Mouse (Mus musculus): ENCODE data around the gene Fkbp9. TPM values are rescaled to one million over a fixed set of nuclear protein-coding genes. Genes with fewer than 3 reads are reported as not detected.

Fkbp9 gene
- polyA plus RNA-seq (2015; fragmentation: Nextera tagmentation; extraction: Ambion mirVana): 88.1 and 89.0 TPM in 2 replicates

GRCm38 (mm10) chr6:56831697-56832406 lies at the start of gene Fkbp9:
Gene Fkbp9, plus strand, starts transcription at chr6:56832059.
- peak; percentile 99 for ATAC-seq

GRCm38 (mm10) chr6:56783561-56784272 lies 48.1 kb upstream of the Fkbp9 start:
- Histone ChIP-seq H3K36me3 (ENCODE audit: control insufficient read depth, insufficient read depth, low read length) (peaks cover 19% of the 10 kb centered on the region), H3K4me1 (ENCODE audit: control insufficient read depth, insufficient read depth, low read length) (peaks cover 20% of the 10 kb centered on the region), H3K27me3 (replicated peaks; ENCODE audit: control insufficient read depth, insufficient read depth, low read length) (no peaks in the 10 kb centered on the region), H3K9me3 (ENCODE audit: control insufficient read depth, low read length) (0 out of 2 replicates have a peak, but pooled peaks cover 3% of the 10 kb centered on the region), H3K4me2 (ENCODE audit: low read depth, low read length) (peak overlapping the region; percentile 29), H3K27ac (ENCODE audit: low read length) (peak overlapping the region; percentile 78), H3K9ac (ENCODE audit: low read depth, low read length) (no peak overlapping the region), H3K4me3 (ENCODE audit: low read length) (no peak overlapping the region)
- ATAC-seq: peak; percentile 85
- 52% methylated on average over 4 of the region's 4 CpGs for WGBS

More at GRCm38 (mm10) chr6:56831697-56832406, at the start of gene Fkbp9:
- Histone ChIP-seq H3K4me1 (ENCODE audit: control insufficient read depth, insufficient read depth, low read length) (no peaks in the 10 kb centered on the region), H3K9ac (ENCODE audit: low read depth, low read length) (peak within 1 kb of the TSS; percentile 84), H3K27me3 (replicated peaks; ENCODE audit: control insufficient read depth, insufficient read depth, low read length) (no peaks in the 10 kb centered on the region), H3K4me3 (ENCODE audit: low read length) (peak within 1 kb of the TSS; percentile 74), H3K4me2 (ENCODE audit: low read depth, low read length) (peak within 1 kb of the TSS; percentile 88), H3K9me3 (ENCODE audit: control insufficient read depth, low read length) (no peaks in the 10 kb centered on the region), H3K27ac (ENCODE audit: low read length) (peak within 1 kb of the TSS; percentile 82), H3K36me3 (ENCODE audit: control insufficient read depth, insufficient read depth, low read length) (no peaks in the 10 kb centered on the region)
- under 1% methylated on average over 52 of the region's 58 CpGs for WGBS

GRCm38 (mm10) chr6:56785068-56785467 lies 46.8 kb upstream of the Fkbp9 start:
- Histone ChIP-seq H3K4me1 (ENCODE audit: control insufficient read depth, insufficient read depth, low read length) (peaks cover 23% of the 10 kb centered on the region), H3K27ac (ENCODE audit: low read length) (no peak overlapping the region), H3K27me3 (replicated peaks; ENCODE audit: control insufficient read depth, insufficient read depth, low read length) (no peaks in the 10 kb centered on the region), H3K36me3 (ENCODE audit: control insufficient read depth, insufficient read depth, low read length) (peaks cover 6% of the 10 kb centered on the region; the same call in 1 of the 2 replicates), H3K4me2 (ENCODE audit: low read depth, low read length) (no peak overlapping the region), H3K9me3 (ENCODE audit: control insufficient read depth, low read length) (0 out of 2 replicates have a peak, but pooled peaks cover 3% of the 10 kb centered on the region), H3K9ac (ENCODE audit: low read depth, low read length) (no peak overlapping the region), H3K4me3 (ENCODE audit: low read length) (no peak overlapping the region)
- ATAC-seq: no peak
- WGBS: 75% methylated on average over 5 of the region's 5 CpGs

GRCm38 (mm10) chr6:56787668-56788067 lies 44.2 kb upstream of the Fkbp9 start:
- ATAC-seq: peak; percentile 49; the same call in 1 of the 2 replicates
- 63% methylated on average over 2 of the region's 2 CpGs for WGBS
- peaks cover 5% of the 10 kb centered on the region; the same call in 1 of the 2 replicates for H3K36me3 ChIP-seq (ENCODE audit: control insufficient read depth, insufficient read depth, low read length)

GRCm38 (mm10) chr6:56789336-56789735 lies 42.5 kb upstream of the Fkbp9 start:
- peaks cover 5% of the 10 kb centered on the region; the same call in 1 of the 2 replicates for H3K36me3 ChIP-seq (ENCODE audit: control insufficient read depth, insufficient read depth, low read length)
- H3K9me3 ChIP-seq (ENCODE audit: control insufficient read depth, low read length): 0 out of 2 replicates have a peak, but pooled peaks cover 3% of the 10 kb centered on the region
- no peak overlapping the region for H3K27ac ChIP-seq (ENCODE audit: low read length)
- ATAC-seq: peak; percentile 25; the same call in 1 of the 2 replicates
- peaks cover 20% of the 10 kb centered on the region for H3K4me1 ChIP-seq (ENCODE audit: control insufficient read depth, insufficient read depth, low read length)
- WGBS: 55% methylated on average over 3 of the region's 3 CpGs
- no peak overlapping the region for H3K4me2 ChIP-seq (ENCODE audit: low read depth, low read length)
- no peak overlapping the region for H3K9ac ChIP-seq (ENCODE audit: low read depth, low read length)
- no peaks in the 10 kb centered on the region for H3K27me3 ChIP-seq (replicated peaks; ENCODE audit: control insufficient read depth, insufficient read depth, low read length)
- no peak overlapping the region for H3K4me3 ChIP-seq (ENCODE audit: low read length)

More at GRCm38 (mm10) chr6:56787668-56788067, 44.2 kb upstream of the Fkbp9 start:
- no peak overlapping the region for H3K4me3 ChIP-seq (ENCODE audit: low read length)
- peak overlapping the region; percentile 9 for H3K27ac ChIP-seq (ENCODE audit: low read length)
- no peaks in the 10 kb centered on the region for H3K27me3 ChIP-seq (replicated peaks; ENCODE audit: control insufficient read depth, insufficient read depth, low read length)
- H3K4me1 ChIP-seq (ENCODE audit: control insufficient read depth, insufficient read depth, low read length): peaks cover 20% of the 10 kb centered on the region
- H3K9me3 ChIP-seq (ENCODE audit: control insufficient read depth, low read length): 0 out of 2 replicates have a peak, but pooled peaks cover 3% of the 10 kb centered on the region
- H3K9ac ChIP-seq (ENCODE audit: low read depth, low read length): no peak overlapping the region
- H3K4me2 ChIP-seq (ENCODE audit: low read depth, low read length): no peak overlapping the region

- H3K4me1 ChIP-seq (ENCODE audit: control insufficient read depth, insufficient read depth, low read length): peaks cover 18% of the 10 kb centered on the region
- no peak for ATAC-seq
- no peak overlapping the region for H3K9ac ChIP-seq (ENCODE audit: low read depth, low read length)
- no peak overlapping the region for H3K27ac ChIP-seq (ENCODE audit: low read length)
- no peak overlapping the region for H3K4me2 ChIP-seq (ENCODE audit: low read depth, low read length)
- H3K36me3 ChIP-seq (ENCODE audit: control insufficient read depth, insufficient read depth, low read length): no peaks in the 10 kb centered on the region
- H3K9me3 ChIP-seq (ENCODE audit: control insufficient read depth, low read length): no peaks in the 10 kb centered on the region
- H3K4me3 ChIP-seq (ENCODE audit: low read length): no peak overlapping the region
- 83% methylated on average over 5 of the region's 5 CpGs for WGBS
- H3K27me3 ChIP-seq (replicated peaks; ENCODE audit: control insufficient read depth, insufficient read depth, low read length): no peaks in the 10 kb centered on the region
Observed at GRCm38 (mm10) chr6:56794834-56795233, 37.0 kb upstream of the Fkbp9 start.

- Histone ChIP-seq H3K4me2 (ENCODE audit: low read depth, low read length) (peak overlapping the region; percentile 72), H3K9me3 (ENCODE audit: control insufficient read depth, low read length) (no peaks in the 10 kb centered on the region), H3K4me1 (ENCODE audit: control insufficient read depth, insufficient read depth, low read length) (peaks cover 18% of the 10 kb centered on the region), H3K36me3 (ENCODE audit: control insufficient read depth, insufficient read depth, low read length) (no peaks in the 10 kb centered on the region), H3K4me3 (ENCODE audit: low read length) (peak overlapping the region; percentile 80), H3K27me3 (replicated peaks; ENCODE audit: control insufficient read depth, insufficient read depth, low read length) (no peaks in the 10 kb centered on the region), H3K9ac (ENCODE audit: low read depth, low read length) (peak overlapping the region; percentile 97), H3K27ac (ENCODE audit: low read length) (peak overlapping the region; percentile 100)
- ATAC-seq: no peak
- WGBS: 3% methylated on average over 8 of the region's 8 CpGs
Observed at GRCm38 (mm10) chr6:56796232-56796631, 35.6 kb upstream of the Fkbp9 start.

- ATAC-seq: peak; percentile 49
- Histone ChIP-seq H3K27me3 (replicated peaks; ENCODE audit: control insufficient read depth, insufficient read depth, low read length) (no peaks in the 10 kb centered on the region), H3K4me1 (ENCODE audit: control insufficient read depth, insufficient read depth, low read length) (peaks cover 18% of the 10 kb centered on the region), H3K4me3 (ENCODE audit: low read length) (peak overlapping the region; percentile 80), H3K27ac (ENCODE audit: low read length) (peak overlapping the region; percentile 100), H3K36me3 (ENCODE audit: control insufficient read depth, insufficient read depth, low read length) (no peaks in the 10 kb centered on the region), H3K9ac (ENCODE audit: low read depth, low read length) (peak overlapping the region; percentile 97), H3K4me2 (ENCODE audit: low read depth, low read length) (peak overlapping the region; percentile 72), H3K9me3 (ENCODE audit: control insufficient read depth, low read length) (no peaks in the 10 kb centered on the region)
- WGBS: 0% methylated on average over 16 of the region's 16 CpGs
Observed at GRCm38 (mm10) chr6:56796668-56797141, 35.2 kb upstream of the Fkbp9 start.
